20 mouse cellular contexts compared by ENCODE assay signal in genomic region chr5:81370126-81370850, GRCm38 (mm10).
"Had no signal": no experiment of that assay in that cellular context is flagged by ENCODE, and none has a peak within 500 bp of the region (broad histone marks: within the 10 kb centered on the region; RNA-seq: fewer than 3 reads in every experiment).

No protein-coding gene starts in this region.

- H3K36me3 ChIP-seq: kidney, embryonic 15.5 days; limb, embryonic 15.5 days; midbrain, embryonic 12.5 days; midbrain, embryonic 15.5 days; neural tube, embryonic 12.5 days; neural tube, embryonic 15.5 days had no signal

- H3K9ac ChIP-seq: kidney, embryonic 15.5 days; limb, embryonic 15.5 days; liver, embryonic 14.5 days; liver, postnatal 0 days; midbrain, embryonic 12.5 days; midbrain, embryonic 15.5 days; neural tube, embryonic 12.5 days; neural tube, embryonic 15.5 days had no signal

- H3K9me3 ChIP-seq: kidney, embryonic 15.5 days; limb, embryonic 15.5 days; midbrain, embryonic 12.5 days; midbrain, embryonic 15.5 days; neural tube, embryonic 12.5 days; neural tube, embryonic 15.5 days had no signal

- H3K4me1 ChIP-seq: limb, embryonic 15.5 days; midbrain, embryonic 12.5 days; midbrain, embryonic 15.5 days; neural tube, embryonic 12.5 days; neural tube, embryonic 15.5 days had no signal

- H3K27me3 ChIP-seq: kidney, embryonic 15.5 days; limb, embryonic 15.5 days; midbrain, embryonic 12.5 days; midbrain, embryonic 15.5 days; neural tube, embryonic 12.5 days; neural tube, embryonic 15.5 days had no signal

- DNase-seq: kidney, adult 8-10 months; kidney, postnatal 25 days; left cerebral cortex, postnatal 4 days; liver, postnatal 0 days; lung, postnatal 14 days; right cerebral cortex, adult 18-20 months; right cerebral cortex, postnatal 14 days; right cerebral cortex, postnatal 4 days; thymus, adult 18-20 months; thymus, postnatal 36 days had no signal

- H3K27ac ChIP-seq: kidney, embryonic 15.5 days; limb, embryonic 15.5 days; liver, embryonic 14.5 days; macrophage; midbrain, embryonic 12.5 days; midbrain, embryonic 15.5 days; neural tube, embryonic 12.5 days; neural tube, embryonic 15.5 days had no signal

- H3K4me2 ChIP-seq: kidney, embryonic 15.5 days; limb, embryonic 15.5 days; liver, embryonic 11.5 days; midbrain, embryonic 12.5 days; midbrain, embryonic 15.5 days; neural tube, embryonic 12.5 days; neural tube, embryonic 15.5 days had no signal

- ATAC-seq: intestine, postnatal 0 days; liver, postnatal 0 days; midbrain, embryonic 15.5 days had no signal

- H3K4me3 ChIP-seq: kidney, embryonic 15.5 days; limb, embryonic 15.5 days; midbrain, embryonic 12.5 days; midbrain, embryonic 15.5 days; neural tube, embryonic 12.5 days; neural tube, embryonic 15.5 days had no signal
